Mouse (Mus musculus): ENCODE data around the gene Ints5. TPM values are rescaled to one million over a fixed set of nuclear protein-coding genes. Genes with fewer than 3 reads are reported as not detected.
A peak's percentile ranks its signal among the peaks of the same experiment; 100 is the strongest.

The Ints5 gene
- total and polyA plus RNA-seq, 2 experiments from 2014 or later: 20.2 to 37.8 TPM

- ATAC-seq (ENCODE audit: low FRiP score) (peak; percentile 3; the same call in 1 of the 2 replicates), DNase-seq (ENCODE audit: low spot score) (no peak)
- Histone ChIP-seq H3K4me3 (ENCODE audit: low read depth, low read length) (peak overlapping the region; percentile 71), H3K27me3 (ENCODE audit: insufficient read depth, low read length) (no peaks in the 10 kb centered on the region), H3K36me3 (ENCODE audit: insufficient read depth, low read length) (peaks cover 9% of the 10 kb centered on the region), H3K27ac (ENCODE audit: low read depth, low read length) (no peak overlapping the region), H3K4me1 (ENCODE audit: insufficient read depth, low read length) (no peaks in the 10 kb centered on the region; the same call in 1 of the 2 replicates), H3K9me3 (ENCODE audit: low read length) (no peaks in the 10 kb centered on the region), H3K9ac (replicated peaks; ENCODE audit: low read length, poor library complexity, severe bottlenecking) (peak overlapping the region; percentile 55), H3K4me2 (ENCODE audit: low read depth, low read length, poor library complexity, severe bottlenecking) (peak overlapping the region; percentile 63)
- TF ChIP-seq CTCF (IDR thresholded peaks at IDR 0.05): no peak
- WGBS: 38% methylated on average over 10 of the region's 10 CpGs
Observed at GRCm38 (mm10) chr19:8941136-8941514, 48.3 kb downstream of the Ints5 start.

- peak; percentile 41 for TF ChIP-seq CTCF (IDR thresholded peaks at IDR 0.05)
- DNase-seq (ENCODE audit: low spot score) (peak; percentile 98), ATAC-seq (ENCODE audit: low FRiP score) (peak; percentile 95)
- H3K4me2 ChIP-seq (ENCODE audit: low read depth, low read length, poor library complexity, severe bottlenecking): peak within 1 kb of the TSS; percentile 63
- 1% methylated on average over 64 of the region's 64 CpGs for WGBS
- no peaks in the 10 kb centered on the region; the same call in 1 of the 2 replicates for H3K4me1 ChIP-seq (ENCODE audit: insufficient read depth, low read length)
- peak within 1 kb of the TSS; percentile 87 for H3K9ac ChIP-seq (replicated peaks; ENCODE audit: low read length, poor library complexity, severe bottlenecking)
- peak within 1 kb of the TSS; percentile 95 for H3K27ac ChIP-seq (ENCODE audit: low read depth, low read length)
- no peaks in the 10 kb centered on the region for H3K27me3 ChIP-seq (ENCODE audit: insufficient read depth, low read length)
- no peaks in the 10 kb centered on the region for H3K9me3 ChIP-seq (ENCODE audit: low read length)
- peak within 1 kb of the TSS; percentile 71 for H3K4me3 ChIP-seq (ENCODE audit: low read depth, low read length)
- peaks cover 12% of the 10 kb centered on the region for H3K36me3 ChIP-seq (ENCODE audit: insufficient read depth, low read length)
Observed at GRCm38 (mm10) chr19:8941515-8942217, 48.9 kb downstream of the Ints5 start, which contains the start of gene Mta2. TSS of gene Mta2 (plus strand) at chr19:8941875.

- Histone ChIP-seq H3K36me3 (ENCODE audit: insufficient read depth, low read length) (peaks cover 18% of the 10 kb centered on the region), H3K27ac (ENCODE audit: low read depth, low read length) (peak overlapping the region; percentile 95), H3K9ac (replicated peaks; ENCODE audit: low read length, poor library complexity, severe bottlenecking) (peak overlapping the region; percentile 87), H3K4me2 (ENCODE audit: low read depth, low read length, poor library complexity, severe bottlenecking) (peak overlapping the region; percentile 63), H3K9me3 (ENCODE audit: low read length) (no peaks in the 10 kb centered on the region), H3K4me3 (ENCODE audit: low read depth, low read length) (peak overlapping the region; percentile 71), H3K27me3 (ENCODE audit: insufficient read depth, low read length) (no peaks in the 10 kb centered on the region), H3K4me1 (ENCODE audit: insufficient read depth, low read length) (no peaks in the 10 kb centered on the region; the same call in 1 of the 2 replicates)
- WGBS: under 1% methylated on average over 46 of the region's 46 CpGs
- TF ChIP-seq CTCF (IDR thresholded peaks at IDR 0.05): no peak
- DNase-seq (ENCODE audit: low spot score) (peak; percentile 50), ATAC-seq (ENCODE audit: low FRiP score) (peak; percentile 79)
Observed at GRCm38 (mm10) chr19:8942276-8942964, 49.6 kb downstream of the Ints5 start.

- Histone ChIP-seq H3K9ac (replicated peaks; ENCODE audit: low read length, poor library complexity, severe bottlenecking) (peak overlapping the region; percentile 87; the same call in 1 of the 2 replicates), H3K9me3 (ENCODE audit: low read length) (no peaks in the 10 kb centered on the region), H3K27me3 (ENCODE audit: insufficient read depth, low read length) (no peaks in the 10 kb centered on the region), H3K4me3 (ENCODE audit: low read depth, low read length) (peak overlapping the region; percentile 71), H3K27ac (ENCODE audit: low read depth, low read length) (no peak overlapping the region), H3K4me1 (ENCODE audit: insufficient read depth, low read length) (no peaks in the 10 kb centered on the region; the same call in 1 of the 2 replicates), H3K4me2 (ENCODE audit: low read depth, low read length, poor library complexity, severe bottlenecking) (peak overlapping the region; percentile 63), H3K36me3 (ENCODE audit: insufficient read depth, low read length) (peaks cover 25% of the 10 kb centered on the region)
- 69% methylated on average over 2 of the region's 2 CpGs for whole genome bisulfite sequencing
- no peak for DNase-seq (ENCODE audit: low spot score)
- TF ChIP-seq CTCF (IDR thresholded peaks at IDR 0.05): no peak
- no peak for ATAC-seq (ENCODE audit: low FRiP score)
Observed at GRCm38 (mm10) chr19:8943047-8943446, 50.2 kb downstream of the Ints5 start.

- WGBS: 66% methylated on average over 5 of the region's 5 CpGs
- Histone ChIP-seq H3K9me3 (ENCODE audit: low read length) (no peaks in the 10 kb centered on the region), H3K27ac (ENCODE audit: low read depth, low read length) (no peak overlapping the region), H3K4me2 (ENCODE audit: low read depth, low read length, poor library complexity, severe bottlenecking) (no peak overlapping the region), H3K27me3 (ENCODE audit: insufficient read depth, low read length) (no peaks in the 10 kb centered on the region), H3K36me3 (ENCODE audit: insufficient read depth, low read length) (peaks cover 35% of the 10 kb centered on the region), H3K4me1 (ENCODE audit: insufficient read depth, low read length) (no peaks in the 10 kb centered on the region; the same call in 1 of the 2 replicates), H3K4me3 (ENCODE audit: low read depth, low read length) (no peak overlapping the region), H3K9ac (replicated peaks; ENCODE audit: low read length, poor library complexity, severe bottlenecking) (0 out of 2 replicates have a peak overlapping the region, but pooled peaks have one; percentile 29)
- no peak for TF ChIP-seq CTCF (IDR thresholded peaks at IDR 0.05)
- no peak for DNase-seq (ENCODE audit: low spot score)
- ATAC-seq (ENCODE audit: low FRiP score): no peak
Observed at GRCm38 (mm10) chr19:8944062-8944461, 51.3 kb downstream of the Ints5 start.

All from midbrain, postnatal 0 days (tissue).